Mouse (Mus musculus) embryonic facial prominence, embryonic 12.5 days (tissue): ENCODE data around the gene Slc22a16. TPM values are rescaled to one million over a fixed set of nuclear protein-coding genes. Genes with fewer than 3 reads are reported as not detected.
A peak's percentile ranks its signal among the peaks of the same experiment; 100 is the strongest.

Source experiments
- ATAC-seq: fragments of 200-750 bp; cut with Nextera tagmentation; 2 replicates; pipeline ENCODE4 v1.8.0; 2017; ENCODE audit not compliant: insufficient number of reproducible peaks, insufficient read depth, low FRiP score, low TSS enrichment
- H3K27ac ChIP-seq: fragments of 300-500 bp; sonication (generic); 2 replicates; pipeline ENCODE4 v1.5.1; 2016; ENCODE audit warnings: mild to moderate bottlenecking
- H3K27me3 ChIP-seq: fragments of 300-500 bp; sonication (generic); 2 replicates; pipeline ENCODE4 v1.6.1; 2016; ENCODE audit warnings: mild to moderate bottlenecking, moderate library complexity
- H3K36me3 ChIP-seq: fragments of 300-500 bp; sonication (generic); 2 replicates; pipeline ENCODE4 v1.6.1; 2016; ENCODE audit warnings: mild to moderate bottlenecking
- H3K4me1 ChIP-seq: fragments of 300-500 bp; sonication (generic); 2 replicates; pipeline ENCODE4 v1.6.1; 2016
- H3K4me2 ChIP-seq: fragments of 300-500 bp; sonication (generic); replicated peaks from 2 replicates; pipeline ENCODE4 v1.6.1; 2016; ENCODE audit warnings: mild to moderate bottlenecking, moderate library complexity
- H3K4me3 ChIP-seq: fragments of 300-500 bp; sonication (generic); 2 replicates; pipeline ENCODE4 v1.5.1; 2016; ENCODE audit warnings: mild to moderate bottlenecking
- H3K9ac ChIP-seq: fragments of 300-500 bp; sonication (generic); 2 replicates; pipeline ENCODE4 v1.6.1; 2016; ENCODE audit warnings: mild to moderate bottlenecking, moderate library complexity
- H3K9me3 ChIP-seq: fragments of 300-500 bp; sonication (generic); 2 replicates; pipeline ENCODE4 v1.6.1; 2016; ENCODE audit warnings: mild to moderate bottlenecking, moderate library complexity
- WGBS: fragments of 180-500 bp; shearing (Covaris S2); methylation state at CpG from one replicate; pipeline ENCODE4 v1.1.7; 2016; 5-methylcytosine and 5-hydroxymethylcytosine counted together
- polyA plus RNA-seq: library from polyadenylated mRNA; unstranded; fragments of >200 nt; fragmentation: Nextera tagmentation; extraction: Ambion mirVana; gene quantifications from 2 replicates; pipeline ENCODE4 v1.2.1, GENCODE M21; 2016

Gene Slc22a16
- polyA plus RNA-seq: not detected in 2 replicates

GRCm38 (mm10) chr10:40570036-40570435 lies at the start of gene Slc22a16:
Gene Slc22a16, plus strand, starts transcription at chr10:40570336.
- H3K9ac ChIP-seq: no peak within 1 kb of the TSS
- 91% methylated on average over 12 of the region's 12 CpGs for WGBS
- no peak for ATAC-seq
- no peak within 1 kb of the TSS for H3K27ac ChIP-seq
- no peak within 1 kb of the TSS for H3K4me3 ChIP-seq
- no peaks in the 10 kb centered on the region for H3K9me3 ChIP-seq
- H3K4me1 ChIP-seq: no peaks in the 10 kb centered on the region
- H3K4me2 ChIP-seq: no peak within 1 kb of the TSS
- no peaks in the 10 kb centered on the region for H3K36me3 ChIP-seq
- no peaks in the 10 kb centered on the region for H3K27me3 ChIP-seq

GRCm38 (mm10) chr10:40521579-40521978 lies 48.6 kb upstream of the Slc22a16 start:
- H3K4me1 ChIP-seq: peaks cover 5% of the 10 kb centered on the region
- 10% methylated on average over 12 of the region's 12 CpGs for WGBS
- H3K9ac ChIP-seq: no peak overlapping the region
- H3K36me3 ChIP-seq: no peaks in the 10 kb centered on the region
- H3K27me3 ChIP-seq: no peaks in the 10 kb centered on the region
- H3K4me3 ChIP-seq: no peak overlapping the region
- peak overlapping the region; percentile 21 for H3K4me2 ChIP-seq
- peak; percentile 31 for ATAC-seq
- H3K27ac ChIP-seq: no peak overlapping the region
- no peaks in the 10 kb centered on the region for H3K9me3 ChIP-seq

GRCm38 (mm10) chr10:40523312-40523975 lies 46.7 kb upstream of the Slc22a16 start:
- H3K27me3 ChIP-seq: no peaks in the 10 kb centered on the region
- no peak overlapping the region for H3K4me3 ChIP-seq
- no peak overlapping the region for H3K9ac ChIP-seq
- no peaks in the 10 kb centered on the region for H3K36me3 ChIP-seq
- no peak overlapping the region for H3K4me2 ChIP-seq
- peaks cover 10% of the 10 kb centered on the region for H3K4me1 ChIP-seq
- no peak for ATAC-seq
- 57% methylated on average over 7 of the region's 7 CpGs for WGBS
- H3K27ac ChIP-seq: no peak overlapping the region
- H3K9me3 ChIP-seq: no peaks in the 10 kb centered on the region

DNA sequence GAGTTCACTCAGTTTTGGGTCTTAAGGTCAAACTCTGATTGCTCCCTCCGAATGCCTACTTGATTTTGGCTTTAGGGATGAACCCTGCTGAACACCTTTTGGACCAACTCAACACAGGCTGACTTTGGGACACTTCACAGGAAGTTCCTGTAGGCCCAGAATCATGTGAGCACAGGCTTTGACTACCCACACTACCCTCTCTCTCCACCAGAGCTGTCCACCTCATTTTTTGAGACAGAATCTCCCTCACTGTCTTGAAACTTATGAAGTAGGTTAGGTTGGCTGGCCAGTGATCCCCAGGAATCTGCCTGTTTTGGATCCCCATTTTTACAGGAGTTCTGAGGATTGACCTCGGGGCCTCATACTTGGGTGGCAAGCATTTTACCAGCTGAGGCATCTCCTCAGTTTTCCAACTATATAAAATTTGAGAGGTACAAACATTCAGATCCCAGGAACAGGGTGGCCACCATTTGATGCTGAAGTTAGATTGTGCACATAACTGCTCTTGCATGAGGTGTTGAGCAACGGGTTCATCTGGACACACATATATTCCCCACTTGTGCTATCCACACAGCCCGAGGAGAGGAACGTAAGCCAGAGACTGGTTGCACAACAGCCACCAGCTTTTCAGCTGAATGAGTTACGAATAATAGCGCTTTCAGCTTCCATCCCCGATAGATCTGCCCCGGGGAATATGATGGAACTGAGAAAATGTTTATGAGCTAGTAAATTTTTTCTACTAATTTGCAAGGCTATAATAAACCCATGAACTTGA lies 45.9 kb upstream of the Slc22a16 start:
- H3K27me3 ChIP-seq: no peaks in the 10 kb centered on the region
- no peak overlapping the region for H3K27ac ChIP-seq
- H3K36me3 ChIP-seq: no peaks in the 10 kb centered on the region
- H3K9me3 ChIP-seq: no peaks in the 10 kb centered on the region
- H3K4me3 ChIP-seq: no peak overlapping the region
- no peak overlapping the region for H3K9ac ChIP-seq
- WGBS: 60% methylated on average over 9 of the region's 9 CpGs
- peaks cover 10% of the 10 kb centered on the region for H3K4me1 ChIP-seq
- ATAC-seq: no peak
- no peak overlapping the region for H3K4me2 ChIP-seq

GRCm38 (mm10) chr10:40524991-40525390 lies 45.1 kb upstream of the Slc22a16 start:
- no peaks in the 10 kb centered on the region for H3K27me3 ChIP-seq
- H3K27ac ChIP-seq: no peak overlapping the region
- peaks cover 10% of the 10 kb centered on the region for H3K4me1 ChIP-seq
- H3K4me3 ChIP-seq: no peak overlapping the region
- no peak overlapping the region for H3K9ac ChIP-seq
- no peaks in the 10 kb centered on the region for H3K36me3 ChIP-seq
- ATAC-seq: no peak
- no peak overlapping the region for H3K4me2 ChIP-seq
- H3K9me3 ChIP-seq: no peaks in the 10 kb centered on the region
- WGBS: 31% methylated on average over 10 of the region's 10 CpGs

- Histone ChIP-seq H3K36me3 (no peaks in the 10 kb centered on the region), H3K27me3 (no peaks in the 10 kb centered on the region), H3K4me2 (no peak overlapping the region), H3K4me1 (peaks cover 10% of the 10 kb centered on the region), H3K9me3 (no peaks in the 10 kb centered on the region), H3K4me3 (no peak overlapping the region), H3K27ac (no peak overlapping the region), H3K9ac (no peak overlapping the region)
- 64% methylated on average over 9 of the region's 9 CpGs for WGBS
- no peak for ATAC-seq
Measured at GRCm38 (mm10) chr10:40525616-40526155, 44.5 kb upstream of the Slc22a16 start.

DNA sequence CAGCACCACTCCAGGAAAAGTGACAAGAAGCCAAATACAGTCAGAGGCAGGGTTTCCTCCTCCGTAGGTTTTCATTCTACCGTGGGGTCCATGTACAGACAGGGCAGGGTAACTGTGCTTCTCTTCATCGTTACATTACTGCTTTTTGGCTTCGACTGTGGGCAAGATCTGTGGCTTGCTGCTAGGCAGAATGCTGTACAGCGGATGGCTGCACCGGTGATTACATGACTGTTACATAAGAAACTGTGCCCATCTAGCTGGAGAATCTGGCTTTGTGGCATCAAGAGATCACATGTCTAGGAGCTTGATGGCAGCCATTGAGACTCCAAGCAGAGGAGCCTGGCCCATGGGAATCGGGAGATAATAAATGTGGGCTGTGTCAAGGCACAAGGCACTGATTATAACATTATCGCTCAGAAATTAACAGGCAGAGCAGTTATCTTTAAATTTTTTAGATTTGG lies 43.8 kb upstream of the Slc22a16 start:
- no peak overlapping the region for H3K9ac ChIP-seq
- no peak overlapping the region for H3K4me3 ChIP-seq
- no peak overlapping the region for H3K4me2 ChIP-seq
- H3K9me3 ChIP-seq: no peaks in the 10 kb centered on the region
- no peak for ATAC-seq
- WGBS: 79% methylated on average over 8 of the region's 8 CpGs
- H3K36me3 ChIP-seq: no peaks in the 10 kb centered on the region
- H3K27me3 ChIP-seq: no peaks in the 10 kb centered on the region
- H3K27ac ChIP-seq: no peak overlapping the region
- H3K4me1 ChIP-seq: peaks cover 10% of the 10 kb centered on the region

DNA sequence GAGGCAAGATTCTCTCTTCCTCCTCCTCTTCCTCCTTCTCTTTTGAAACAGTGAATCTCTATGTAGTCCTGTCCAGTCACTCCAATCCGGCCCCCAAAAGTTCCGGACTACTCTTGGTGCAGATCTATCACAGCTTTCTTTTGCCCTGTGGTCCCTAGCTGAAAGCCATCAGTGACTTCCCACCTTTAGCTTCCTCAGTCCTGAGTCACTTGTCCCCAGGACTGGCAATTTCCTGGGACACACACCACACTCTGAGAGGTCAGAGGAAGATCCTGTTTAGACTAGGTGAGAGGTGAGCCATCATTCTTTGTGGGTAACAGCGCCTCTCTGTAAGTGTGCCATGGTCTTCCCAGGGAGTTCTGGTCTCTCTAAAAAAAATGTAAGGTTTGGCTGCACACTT lies 43.1 kb upstream of the Slc22a16 start:
- 83% methylated on average over 3 of the region's 3 CpGs for WGBS

DNA sequence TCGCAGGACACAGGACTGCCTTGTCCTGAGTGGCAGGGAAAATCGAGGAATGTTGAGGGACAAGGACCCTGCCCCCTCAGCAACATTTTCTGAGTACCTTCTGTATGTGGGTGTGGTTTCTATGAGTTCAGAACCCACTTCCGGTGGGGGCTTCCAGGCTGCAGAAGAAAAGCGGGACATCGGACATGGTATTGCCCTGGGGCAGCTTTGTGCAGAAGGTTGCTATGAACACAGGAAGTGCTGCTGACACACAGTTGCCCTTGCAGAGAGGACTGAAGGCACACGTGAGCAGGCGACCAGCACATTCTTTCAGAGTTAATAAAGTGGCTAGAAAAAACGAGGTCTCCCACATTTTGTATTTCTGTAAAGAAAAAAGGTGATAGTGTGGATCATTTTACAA lies 42.6 kb upstream of the Slc22a16 start:
- 18% methylated on average over 8 of the region's 8 CpGs for WGBS
- no peak for ATAC-seq
- H3K4me1 ChIP-seq: peaks cover 5% of the 10 kb centered on the region
- no peaks in the 10 kb centered on the region for H3K27me3 ChIP-seq
- no peaks in the 10 kb centered on the region for H3K9me3 ChIP-seq
- no peak overlapping the region for H3K27ac ChIP-seq
- H3K4me2 ChIP-seq: no peak overlapping the region
- no peak overlapping the region for H3K9ac ChIP-seq
- H3K4me3 ChIP-seq: no peak overlapping the region
- H3K36me3 ChIP-seq: no peaks in the 10 kb centered on the region

More for the DNA sequence above, 43.1 kb upstream of the Slc22a16 start:
- Histone ChIP-seq H3K4me3 (no peak overlapping the region), H3K4me1 (peaks cover 5% of the 10 kb centered on the region), H3K36me3 (no peaks in the 10 kb centered on the region), H3K27ac (no peak overlapping the region), H3K27me3 (no peaks in the 10 kb centered on the region), H3K4me2 (no peak overlapping the region), H3K9ac (no peak overlapping the region), H3K9me3 (no peaks in the 10 kb centered on the region)
- ATAC-seq: no peak

GRCm38 (mm10) chr10:40528668-40529067 lies 41.5 kb upstream of the Slc22a16 start:
- Histone ChIP-seq H3K36me3 (no peaks in the 10 kb centered on the region), H3K9me3 (no peaks in the 10 kb centered on the region), H3K4me2 (no peak overlapping the region), H3K4me3 (no peak overlapping the region), H3K4me1 (peaks cover 5% of the 10 kb centered on the region; the same call in 1 of the 2 replicates), H3K27ac (no peak overlapping the region), H3K9ac (no peak overlapping the region), H3K27me3 (no peaks in the 10 kb centered on the region)
- no peak for ATAC-seq
- WGBS: 34% methylated on average over 8 of the region's 10 CpGs

DNA sequence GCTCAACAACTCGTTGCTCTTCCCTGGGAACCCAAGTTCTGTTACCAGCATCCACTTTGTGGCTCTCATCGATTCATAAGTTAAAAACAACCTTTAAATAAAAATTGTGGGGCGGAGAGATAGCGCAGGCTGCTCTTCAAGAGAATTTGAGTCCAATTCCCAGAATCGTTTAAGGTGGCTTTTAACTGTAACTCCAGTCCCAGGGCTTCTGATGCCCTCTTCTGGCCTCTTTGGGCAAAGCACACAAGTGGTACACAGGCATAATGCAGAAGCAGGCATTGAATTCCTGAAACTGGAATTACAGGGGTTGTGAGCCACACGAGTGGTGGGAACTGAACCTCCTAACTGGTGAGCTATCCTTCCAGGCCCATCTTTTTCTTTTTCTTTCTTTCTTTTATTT lies 40.5 kb upstream of the Slc22a16 start:
- H3K9ac ChIP-seq: no peak overlapping the region
- H3K27ac ChIP-seq: no peak overlapping the region
- no peaks in the 10 kb centered on the region for H3K9me3 ChIP-seq
- ATAC-seq: no peak
- no peaks in the 10 kb centered on the region for H3K36me3 ChIP-seq
- no peaks in the 10 kb centered on the region for H3K27me3 ChIP-seq
- H3K4me1 ChIP-seq: peaks cover 5% of the 10 kb centered on the region; the same call in 1 of the 2 replicates
- no peak overlapping the region for H3K4me2 ChIP-seq
- 60% methylated on average over 6 of the region's 6 CpGs for WGBS
- no peak overlapping the region for H3K4me3 ChIP-seq

DNA sequence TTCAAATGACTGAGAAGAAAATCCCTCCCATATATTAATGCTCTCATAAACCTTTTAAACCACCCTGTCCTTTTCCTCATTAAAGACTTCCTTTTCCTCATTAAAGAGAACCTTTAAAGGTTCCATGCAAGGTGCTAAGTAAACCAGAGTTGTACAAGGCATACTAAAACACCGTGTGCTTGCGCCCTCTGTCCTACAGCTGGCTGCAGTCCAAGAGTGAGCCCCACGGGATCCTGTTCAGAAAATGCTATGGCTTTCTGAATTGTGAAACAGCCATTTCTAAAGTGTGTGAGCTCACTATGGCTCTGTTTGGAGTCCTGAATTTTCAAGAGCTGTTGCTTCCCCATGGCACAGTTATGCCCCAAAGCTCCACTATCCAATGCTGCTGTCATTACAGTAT lies 39.5 kb upstream of the Slc22a16 start:
- no peak overlapping the region for H3K27ac ChIP-seq
- no peaks in the 10 kb centered on the region for H3K36me3 ChIP-seq
- H3K9me3 ChIP-seq: no peaks in the 10 kb centered on the region
- WGBS: 64% methylated on average over 3 of the region's 3 CpGs
- no peak overlapping the region for H3K4me2 ChIP-seq
- H3K9ac ChIP-seq: no peak overlapping the region
- no peak for ATAC-seq
- H3K27me3 ChIP-seq: no peaks in the 10 kb centered on the region
- peaks cover 5% of the 10 kb centered on the region; the same call in 1 of the 2 replicates for H3K4me1 ChIP-seq
- H3K4me3 ChIP-seq: no peak overlapping the region
